Mouse (Mus musculus) layer of hippocampus, adult 9-10 months (tissue): ENCODE measurements around the gene Fto.

Source experiments
- DNase-seq: peaks from one replicate; pipeline ENCODE4 v3.0.0; 2022; ENCODE audit warnings: low spot score

Fto gene

DNA sequence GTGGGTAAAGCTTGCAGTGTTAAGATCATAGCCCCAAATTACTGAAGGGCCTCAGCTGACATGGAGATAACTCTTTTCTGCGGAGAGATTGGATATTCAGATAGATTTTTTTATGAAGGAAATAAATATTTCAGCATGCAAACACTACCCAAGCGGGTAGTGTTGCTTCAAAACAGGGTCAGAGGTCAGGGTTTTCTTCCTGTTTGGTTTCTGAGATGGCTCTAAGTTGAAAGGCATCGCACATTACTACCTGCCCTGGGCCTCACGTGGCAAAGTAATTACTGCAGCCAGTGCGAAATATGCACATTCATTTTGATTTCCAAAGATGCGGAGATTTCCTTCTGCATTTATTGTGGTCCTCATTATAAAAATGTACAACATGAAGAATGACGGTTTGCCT lies 249.3 kb downstream of the Fto start:
- no peak for DNase-seq

DNA sequence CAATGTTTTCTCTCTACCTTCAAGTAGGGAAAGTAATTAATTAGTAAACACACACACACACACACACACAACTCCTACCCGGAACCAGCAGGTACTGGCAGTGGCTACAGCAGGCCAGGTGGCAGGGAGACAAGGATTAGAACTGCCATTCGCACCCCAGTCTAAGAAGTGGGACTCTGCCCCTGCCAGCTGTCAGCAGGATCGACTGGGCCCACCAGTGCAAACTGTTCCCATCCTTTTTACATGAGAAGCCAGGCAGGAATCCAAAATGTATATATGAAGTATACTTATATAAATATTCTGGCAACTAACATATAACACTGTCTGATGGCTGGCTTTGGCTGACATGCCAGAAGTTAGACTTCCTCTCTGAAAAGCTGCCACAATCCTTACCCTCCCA lies 250.0 kb downstream of the Fto start:
- no peak for DNase-seq

DNA sequence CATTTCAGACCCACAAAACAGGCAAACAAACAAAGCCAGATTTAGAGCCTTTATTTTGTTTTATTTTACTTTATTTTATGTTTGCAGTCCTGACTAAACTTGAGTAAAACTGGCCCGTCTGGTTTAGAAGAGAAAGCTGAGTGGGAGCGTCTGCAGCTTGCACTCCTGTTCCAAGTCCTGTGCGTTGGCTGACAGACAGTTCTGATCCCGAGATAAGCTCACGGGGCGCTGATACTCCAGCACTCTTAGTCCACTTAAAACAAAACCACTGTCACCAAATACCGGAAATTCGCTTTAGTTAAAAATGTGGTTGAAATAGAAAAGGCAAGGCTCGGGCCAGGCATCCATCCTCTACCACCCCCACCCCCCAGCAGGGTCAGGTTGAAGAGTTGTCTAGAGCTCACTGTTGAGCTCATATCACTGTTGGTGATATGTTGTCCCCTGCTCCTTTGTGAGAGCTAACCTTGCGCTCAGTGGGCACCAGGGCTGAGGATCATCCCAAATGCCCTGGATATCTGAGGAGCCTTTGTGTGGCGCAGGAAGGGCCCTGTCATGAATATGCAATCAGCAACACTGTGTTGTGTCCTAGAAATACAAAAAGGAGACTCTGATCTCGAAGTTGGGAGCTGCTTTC lies 252.7 kb downstream of the Fto start:
- no peak for DNase-seq

DNA sequence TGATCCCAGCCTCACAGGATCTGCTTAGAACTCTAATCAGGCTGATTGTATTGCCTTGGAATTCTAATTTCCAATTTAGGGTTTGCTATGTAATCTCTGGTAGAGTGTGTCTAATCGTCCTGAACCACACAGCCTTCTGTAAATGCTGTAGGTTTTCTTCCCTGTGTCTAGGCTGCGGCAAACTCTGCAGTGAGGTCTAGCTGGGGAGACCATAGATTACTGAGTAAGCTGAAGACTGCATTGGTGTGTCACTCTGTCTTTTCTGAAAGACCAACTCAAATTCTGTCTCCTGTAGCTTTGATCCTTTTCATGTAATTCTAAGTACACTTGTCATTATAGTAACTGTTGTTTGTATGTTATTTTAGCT lies 253.2 kb downstream of the Fto start:
- DNase-seq: no peak

DNA sequence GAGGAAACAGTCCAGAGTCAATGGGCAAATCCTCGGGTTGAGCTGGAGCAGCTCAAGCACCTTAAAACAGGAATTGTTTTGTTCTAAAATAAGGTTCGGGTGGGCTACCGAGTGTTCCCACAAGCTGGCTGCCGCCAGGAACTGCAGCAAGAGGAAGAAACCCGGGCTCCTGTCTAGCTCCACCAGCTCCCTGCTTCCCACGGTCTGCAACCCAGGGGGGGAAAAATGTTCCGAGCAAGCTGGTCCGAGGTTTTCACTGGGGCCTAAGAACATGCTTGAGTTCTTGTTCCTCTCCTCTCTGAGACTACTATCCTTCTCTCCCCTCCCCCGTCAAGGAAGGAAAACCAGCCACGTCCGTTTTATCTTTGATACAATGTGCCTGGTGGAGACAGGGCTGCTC lies 256.5 kb downstream of the Fto start:
- no peak for DNase-seq

DNA sequence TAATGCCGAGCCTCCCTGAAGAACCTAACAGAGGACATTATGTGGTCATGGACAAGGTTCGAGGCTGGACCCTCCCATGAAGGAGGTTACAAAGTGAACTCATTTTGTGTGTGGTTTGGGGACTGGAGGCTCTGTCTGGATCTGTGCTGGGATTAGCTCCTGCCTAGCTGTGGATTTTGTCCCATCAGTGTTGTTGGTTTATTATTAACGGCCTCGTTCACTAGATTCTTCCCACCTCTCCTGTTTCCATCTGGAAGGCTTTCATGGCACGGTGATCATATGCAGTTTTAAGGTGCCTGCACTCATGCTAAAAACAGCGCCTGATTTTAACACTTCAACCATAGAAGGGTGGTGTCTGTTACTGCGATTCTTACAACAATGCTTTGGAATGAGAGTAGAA lies 257.5 kb downstream of the Fto start:
- DNase-seq: no peak

DNA sequence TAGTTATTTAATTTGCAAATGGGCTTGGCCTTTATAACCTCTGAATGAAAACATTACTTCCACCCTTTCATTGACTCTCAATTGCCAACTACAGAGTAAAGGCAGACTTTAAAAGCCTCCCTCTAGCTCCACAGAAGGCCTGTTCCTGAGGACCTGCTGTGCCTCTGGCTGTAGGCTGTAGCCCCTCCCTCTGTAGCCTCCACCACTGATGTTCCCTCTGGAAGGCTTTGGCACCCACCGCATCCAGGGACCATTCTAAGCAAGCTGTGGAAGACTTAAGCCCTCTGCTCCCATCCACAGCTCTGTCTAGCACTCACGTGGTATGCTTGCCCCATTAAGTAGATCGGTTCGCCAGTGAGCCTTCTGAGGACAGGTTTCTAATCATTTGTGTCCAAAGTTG lies 258.7 kb downstream of the Fto start:
- no peak for DNase-seq

DNA sequence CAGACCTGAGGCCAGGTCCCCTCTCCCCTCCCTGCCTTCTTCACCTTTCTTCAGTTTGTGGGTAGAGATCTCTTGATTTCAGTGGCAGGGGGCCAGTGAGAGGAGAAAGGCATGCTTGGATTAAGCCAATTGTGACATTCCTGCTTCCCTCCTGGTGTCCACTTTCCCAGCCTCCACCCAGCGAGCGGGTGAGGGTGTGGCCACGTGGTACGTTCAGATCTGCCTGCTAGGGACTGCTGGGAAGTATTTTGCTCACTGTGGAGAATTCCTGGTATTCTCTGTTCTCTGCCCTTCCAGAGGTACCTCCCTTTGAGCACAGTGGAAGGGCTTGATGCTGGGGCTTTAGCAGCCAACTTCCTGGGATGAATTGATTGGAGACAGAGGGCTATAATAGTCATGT lies 259.3 kb downstream of the Fto start:
- no peak for DNase-seq

DNA sequence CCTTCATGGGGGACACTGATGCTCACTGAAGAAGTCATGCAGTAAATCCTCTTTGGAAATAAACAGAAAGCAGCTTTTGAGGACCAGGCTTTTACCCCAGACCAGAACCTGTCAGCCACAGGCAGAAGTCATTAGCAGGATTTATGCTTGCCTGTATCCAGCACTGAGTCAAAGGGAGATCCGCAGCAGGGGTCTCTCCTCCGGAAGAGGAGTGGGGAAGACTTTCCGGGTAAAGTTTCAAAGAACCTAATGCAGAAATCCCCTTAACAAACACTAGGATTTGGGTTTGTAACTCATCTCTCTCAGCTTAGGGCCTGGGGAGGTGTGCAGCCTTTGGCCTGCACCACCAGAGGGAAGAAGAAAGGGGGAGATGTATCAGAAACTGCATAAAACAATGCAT lies 262.3 kb downstream of the Fto start:
- no peak for DNase-seq

DNA sequence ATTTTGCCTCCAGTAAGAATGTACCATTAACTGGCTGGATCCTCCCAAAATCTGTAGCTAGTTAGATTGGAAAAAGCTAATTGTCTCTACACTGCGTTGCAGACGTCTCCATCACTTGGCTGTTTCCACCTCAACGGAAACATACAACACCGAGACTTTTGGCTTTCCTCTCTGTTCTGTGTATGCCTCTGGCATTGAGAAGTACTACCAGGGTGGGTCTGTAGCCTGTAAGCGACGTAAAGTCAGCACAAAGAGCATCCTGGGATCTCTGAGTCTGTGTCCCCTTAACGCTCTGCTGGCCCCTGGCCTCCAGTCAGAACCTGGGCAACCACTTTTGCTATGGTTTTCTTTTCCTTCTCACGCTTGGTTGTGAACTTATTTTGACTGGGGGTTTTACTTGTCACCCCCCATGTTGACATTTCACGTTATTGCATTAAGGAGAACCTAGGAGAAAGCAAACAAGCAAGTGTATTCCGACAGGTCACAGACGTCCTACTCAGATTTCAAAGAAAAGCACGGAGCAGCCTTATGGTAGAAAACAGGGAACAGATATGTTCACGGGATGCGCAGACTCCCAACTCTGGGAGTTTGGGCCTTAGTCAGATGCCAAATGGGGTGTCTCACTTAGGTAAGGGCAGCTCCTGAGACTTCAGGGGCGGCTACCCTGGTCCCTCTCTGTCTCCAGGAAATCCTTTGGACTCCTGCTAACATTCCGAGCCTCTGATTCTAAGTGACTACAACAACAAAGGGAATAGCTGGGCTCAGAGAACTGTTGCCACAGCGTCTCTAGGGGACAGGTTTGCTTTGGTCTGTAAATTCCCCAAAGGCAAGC lies 263.0 kb downstream of the Fto start:
- DNase-seq: no peak

DNA sequence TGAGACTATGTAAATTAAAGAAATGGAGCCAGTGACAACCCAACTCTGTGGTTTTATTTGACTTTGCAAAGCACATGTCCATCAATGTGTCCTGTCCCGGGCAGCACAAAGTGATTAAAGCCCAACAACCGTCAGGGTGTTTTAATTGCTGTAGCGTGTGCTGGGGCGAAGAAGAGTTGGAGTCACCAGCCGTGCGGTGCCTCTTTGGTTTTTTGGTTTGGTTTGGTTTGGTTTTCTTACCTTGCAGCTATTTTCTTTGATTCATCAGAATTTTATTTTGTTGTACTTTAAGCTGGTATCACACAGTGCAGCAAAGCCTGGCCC lies 263.6 kb downstream of the Fto start:
- no peak for DNase-seq

DNA sequence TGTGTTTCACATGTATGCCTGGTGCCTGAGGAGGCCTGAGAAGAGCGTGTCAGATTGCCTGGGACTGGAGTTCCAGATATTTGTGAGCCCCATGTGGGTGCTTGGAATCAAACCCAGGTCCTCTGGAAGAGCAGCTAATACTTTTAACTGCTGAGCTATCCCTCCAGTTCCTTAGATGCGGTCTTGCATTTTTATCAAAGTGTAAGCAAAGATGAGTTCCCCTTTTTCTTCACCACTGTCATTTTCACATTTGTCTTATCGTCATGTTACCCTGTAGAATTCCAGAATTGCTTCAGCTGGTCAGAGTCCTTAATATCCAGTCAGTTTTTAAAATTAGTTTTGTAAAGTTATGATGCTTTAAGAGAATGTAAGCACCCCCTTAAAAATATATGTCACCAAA lies 264.3 kb downstream of the Fto start:
- DNase-seq: no peak

DNA sequence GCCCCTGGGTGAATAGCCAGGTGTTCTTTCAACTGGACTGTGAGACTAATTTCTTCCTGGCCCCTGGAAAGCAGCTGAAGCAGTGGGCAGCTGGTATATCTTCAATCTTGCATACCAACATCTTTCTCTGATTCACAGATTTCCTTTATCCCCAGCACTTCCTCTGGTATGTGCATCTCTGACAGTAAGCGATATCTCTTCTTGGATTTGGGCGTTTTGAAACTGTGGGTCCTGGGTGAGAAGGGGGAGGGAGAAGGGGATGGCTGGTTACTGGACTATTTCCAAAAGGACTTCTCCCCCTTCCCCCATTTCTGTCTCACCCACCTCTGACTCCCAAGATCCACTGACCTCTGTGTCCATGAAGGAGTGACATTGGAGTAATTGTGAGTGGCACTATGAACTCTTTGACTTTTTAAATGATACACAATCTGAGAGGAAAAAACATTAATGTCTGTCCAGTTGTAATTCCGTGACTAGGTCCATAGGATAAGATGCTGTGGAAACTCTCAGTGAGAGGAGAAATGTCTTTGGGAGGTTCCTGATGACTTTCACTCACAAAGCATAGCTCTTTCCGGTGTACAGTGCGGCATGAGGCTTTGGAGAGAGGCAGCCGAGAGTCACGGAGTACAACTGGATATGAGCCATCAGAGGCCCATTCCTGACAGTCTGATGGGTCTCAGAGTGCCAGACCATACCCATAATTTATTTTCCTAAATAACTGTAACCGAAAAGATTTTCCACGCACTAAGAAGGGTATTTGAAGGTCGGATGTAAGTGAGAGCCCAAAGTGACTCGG lies 271.5 kb downstream of the Fto start:
- DNase-seq: no peak

DNA sequence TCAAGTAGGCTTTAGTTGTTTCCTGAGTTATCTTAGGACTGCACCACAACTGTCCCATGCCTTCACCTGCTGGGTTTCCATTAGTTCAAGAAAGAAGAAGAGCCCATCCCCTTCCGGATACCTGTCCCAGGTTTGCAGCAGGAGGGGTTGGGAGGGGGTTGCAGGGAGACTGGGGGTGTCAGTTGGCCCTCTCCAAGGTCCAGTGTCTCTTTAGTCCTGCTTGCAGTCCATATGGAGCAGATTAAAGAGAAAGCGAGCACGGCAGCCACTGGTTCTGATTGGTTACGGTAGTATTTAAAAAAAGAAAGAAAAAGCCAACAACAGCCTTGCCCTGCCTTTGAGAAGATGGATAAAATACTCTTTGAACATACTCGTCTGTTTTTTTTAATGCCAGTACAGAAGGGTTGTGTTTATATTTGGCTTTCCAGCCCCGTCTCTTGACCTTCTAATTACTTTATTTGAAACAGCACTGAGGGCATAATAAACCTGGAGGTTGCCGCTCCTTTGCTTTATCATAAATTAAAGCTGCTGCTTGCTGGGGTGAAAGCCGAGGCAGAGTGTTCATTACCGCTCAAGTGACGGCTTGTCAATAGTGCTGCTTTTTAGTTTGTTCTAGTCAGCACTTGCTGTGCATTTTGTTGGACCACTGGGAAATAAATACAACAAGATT lies 279.2 kb downstream of the Fto start:
- DNase-seq: no peak

DNA sequence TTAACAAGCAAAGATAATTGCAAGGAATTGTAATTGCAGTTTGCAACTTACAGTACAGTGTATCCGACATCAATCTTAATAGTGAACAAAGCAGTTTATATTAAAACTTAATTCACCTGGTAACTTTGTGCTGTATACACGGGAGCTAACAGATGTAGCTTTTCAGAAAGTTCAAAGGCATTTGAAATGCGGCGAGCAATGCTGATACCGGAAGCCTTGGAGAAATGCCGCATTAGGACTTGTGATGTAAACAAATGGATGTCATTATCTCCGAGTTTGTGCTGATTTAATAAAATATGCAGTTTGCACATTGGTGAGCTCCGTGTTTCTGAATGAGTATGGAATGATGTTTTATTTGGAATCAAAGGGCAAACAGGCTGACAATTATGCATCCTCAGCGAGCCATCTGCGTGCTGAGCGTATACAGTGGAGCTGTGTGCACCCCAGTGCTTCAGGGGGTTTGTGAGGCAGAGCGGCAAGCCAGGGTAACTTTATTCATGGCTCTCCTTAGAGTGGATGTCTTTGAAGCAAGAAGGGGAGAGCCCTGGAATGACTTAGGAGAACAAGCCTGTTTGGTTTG lies 280.0 kb downstream of the Fto start:
- no peak for DNase-seq

DNA sequence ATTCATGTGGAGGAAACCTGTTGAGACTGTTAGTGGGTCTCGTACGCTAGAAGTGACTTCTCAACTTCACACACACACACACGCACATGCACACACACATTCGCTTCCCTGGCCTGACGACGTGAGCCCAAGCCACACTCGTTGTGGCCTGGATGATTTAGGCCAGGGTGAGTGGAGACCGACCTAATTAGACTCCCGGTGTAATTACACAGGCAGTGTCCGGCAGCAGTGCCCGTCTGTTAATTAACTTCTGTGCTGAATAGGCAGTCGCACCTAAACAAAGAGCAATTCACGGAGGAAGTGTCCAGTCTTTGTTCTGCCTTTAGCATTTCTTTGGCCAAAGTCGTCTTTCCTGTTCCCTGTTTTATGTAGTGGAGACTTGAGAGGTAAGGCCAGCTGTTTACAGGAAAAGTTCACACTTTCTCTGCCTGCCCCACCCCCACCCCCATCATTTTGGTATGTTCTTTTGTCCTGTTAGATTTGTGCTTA lies 286.1 kb downstream of the Fto start:
- DNase-seq: no peak

DNA sequence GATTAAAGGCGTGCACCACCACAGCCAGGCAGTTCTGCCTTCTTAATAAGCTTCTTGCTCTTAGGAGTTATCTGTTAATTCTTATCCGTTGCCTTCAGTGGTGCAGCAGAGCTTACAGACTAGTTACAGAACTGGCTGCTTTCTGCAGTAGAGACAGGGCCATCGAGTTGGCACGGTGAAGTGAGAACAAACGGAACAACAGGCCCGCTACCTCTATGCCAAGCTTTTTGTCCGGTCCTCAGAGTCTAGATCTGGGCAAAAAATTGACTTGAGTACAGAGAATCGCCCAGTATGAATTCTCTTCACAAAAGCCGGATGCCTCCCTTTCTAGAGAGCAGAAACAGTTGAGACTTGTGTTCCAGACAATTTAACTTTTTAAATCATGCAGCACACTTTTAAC lies 290.4 kb downstream of the Fto start:
- DNase-seq: no peak

DNA sequence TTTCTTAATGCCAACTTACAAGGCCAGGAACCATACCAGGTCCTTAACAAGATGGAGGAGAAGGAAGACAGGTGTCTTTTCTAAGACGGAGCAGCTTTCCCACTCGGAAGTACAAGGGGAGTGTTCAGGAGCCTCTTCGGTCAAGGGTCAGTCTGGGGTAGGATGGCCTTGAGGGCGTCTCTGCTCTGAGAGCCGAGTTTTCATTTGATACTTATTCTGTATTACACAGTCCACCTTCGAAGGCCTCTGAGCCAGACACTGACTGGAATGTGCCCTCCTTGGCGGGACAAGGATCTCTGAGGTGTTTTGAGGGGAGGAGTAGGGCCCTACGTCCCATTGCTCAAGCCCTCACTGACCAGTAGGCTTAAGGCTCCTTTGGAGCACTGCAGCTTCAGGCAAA lies 292.6 kb downstream of the Fto start:
- no peak for DNase-seq

DNA sequence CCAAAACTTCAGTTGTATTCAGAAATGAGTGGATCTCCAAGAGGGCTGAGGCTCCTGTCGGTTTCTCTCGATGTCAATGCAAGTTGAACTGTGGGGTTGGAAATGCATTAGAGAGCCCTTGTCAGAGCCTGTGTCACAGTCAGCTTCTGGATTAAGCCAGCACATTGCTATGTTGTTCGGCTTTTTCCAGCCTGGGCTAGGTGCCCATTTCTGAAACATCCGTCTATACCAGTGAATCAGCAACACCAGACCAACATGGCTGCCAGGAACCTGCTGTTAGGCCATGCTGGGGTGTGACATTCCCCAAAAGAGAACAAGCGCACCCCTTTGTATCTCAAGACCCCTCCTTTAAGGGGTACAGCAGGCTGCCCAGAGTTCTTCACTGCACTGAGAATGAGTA lies 293.8 kb downstream of the Fto start:
- DNase-seq: no peak

DNA sequence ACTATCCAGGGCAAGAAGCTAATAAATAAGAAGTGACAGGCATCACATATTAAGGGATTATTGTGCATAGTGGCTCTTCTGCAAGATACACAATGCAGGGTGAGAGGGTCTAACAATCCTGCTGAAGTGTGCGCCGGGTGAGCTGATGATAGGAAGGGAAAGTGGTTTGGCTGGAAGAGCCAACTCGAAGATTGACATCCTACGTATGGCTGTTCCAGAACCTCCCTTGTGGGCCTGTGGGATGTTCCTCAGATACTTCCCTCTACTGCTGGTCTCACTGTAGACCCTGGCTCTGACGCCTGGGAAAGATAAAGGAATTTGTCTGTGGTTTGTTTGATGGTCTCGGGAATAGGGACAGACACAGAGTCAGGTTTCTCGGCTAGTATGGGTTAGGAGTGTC lies 297.9 kb downstream of the Fto start:
- no peak for DNase-seq

DNA sequence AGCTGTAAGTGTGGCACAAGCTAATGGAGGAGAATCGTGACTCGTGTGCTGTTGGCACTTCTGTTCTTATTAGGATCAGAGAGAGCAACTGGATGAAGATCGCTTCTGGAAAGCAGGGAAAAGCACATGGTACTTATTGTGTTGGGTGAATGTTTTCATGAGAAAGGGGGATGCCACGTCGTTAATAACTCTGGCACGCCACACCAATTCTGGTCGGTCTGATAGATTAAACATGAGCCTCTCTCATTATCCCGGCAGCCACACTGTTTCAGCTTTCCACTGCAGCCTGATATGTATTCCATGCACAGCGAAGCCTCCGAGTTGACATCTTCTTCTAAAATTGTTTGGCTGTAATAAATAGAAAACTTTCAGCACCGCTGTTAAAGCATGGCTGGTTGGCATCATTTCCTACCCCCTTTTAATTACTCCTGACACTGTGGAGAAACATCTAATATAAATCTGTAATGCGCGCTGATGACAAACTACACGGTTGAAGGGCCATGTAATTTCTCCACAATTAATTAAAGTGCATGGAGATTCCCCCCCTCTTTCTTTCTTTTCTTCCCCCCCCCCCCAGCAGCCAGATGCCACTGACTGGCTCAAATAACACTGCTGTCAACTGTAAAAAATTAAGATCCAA lies 298.5 kb downstream of the Fto start:
- DNase-seq: no peak
